12 mouse cellular contexts compared by ENCODE assay signal in genomic region chr17:56266271-56266670, GRCm38 (mm10). TPM values are rescaled to one million over a fixed set of nuclear protein-coding genes. Genes with fewer than 3 reads are reported as not detected.
DNase-seq lines count a peak whose midpoint lies in the region.
"Had no signal": no experiment of that assay in that cellular context is flagged by ENCODE, and none has a peak within 500 bp of the region (broad histone marks: within the 10 kb centered on the region; RNA-seq: fewer than 3 reads in every experiment).

No protein-coding gene starts in this region.

- no peaks in the 10 kb centered on the region for H3K9me3 ChIP-seq in megakaryocyte, embryonic 14.5 days
- H3K9me3 ChIP-seq in limb, embryonic 10.5 days (replicated peaks), result no peaks in the 10 kb centered on the region
- H3K9me3 ChIP-seq: hindbrain, embryonic 15.5 days; neural tube, embryonic 13.5 days had no signal

- no peaks in the 10 kb centered on the region for H3K27me3 ChIP-seq in megakaryocyte, embryonic 14.5 days (replicated peaks)
- H3K27me3 ChIP-seq in limb, embryonic 10.5 days (ENCODE audit: low read depth, poor library complexity, severe bottlenecking), result no peaks in the 10 kb centered on the region
- H3K27me3 ChIP-seq: hindbrain, embryonic 15.5 days; neural tube, embryonic 13.5 days had no signal

- no peak overlapping the region for H3K27ac ChIP-seq in limb, embryonic 10.5 days
- H3K27ac ChIP-seq: hindbrain, embryonic 15.5 days; neural tube, embryonic 13.5 days had no signal

- 64% methylated on average over 3 of the region's 3 CpGs for WGBS in limb, embryonic 10.5 days

- H3K4me1 ChIP-seq in megakaryocyte, embryonic 14.5 days, result peaks cover 80% of the 10 kb centered on the region
- H3K4me1 ChIP-seq in limb, embryonic 10.5 days, result peaks cover 9% of the 10 kb centered on the region

- peak; percentile 13 for DNase-seq in heart, postnatal 4 days
- DNase-seq in heart, postnatal 36 days, result no peak
- DNase-seq in A20 (ENCODE audit: low read depth, low spot score) (peak; percentile 93), adipocyte (ENCODE audit: low spot score) (peak; percentile 43)
- no peak for DNase-seq in neural tube, embryonic 10.5 days (ENCODE audit: extremely low spot score, low spot score)
- DNase-seq in urinary bladder, postnatal 25 days (ENCODE audit: low spot score), result no peak
- DNase-seq in limb, embryonic 10.5 days (ENCODE audit: low spot score), result no peak

- H3K36me3 ChIP-seq in megakaryocyte, embryonic 14.5 days (replicated peaks; ENCODE audit: low read length), result peaks cover 49% of the 10 kb centered on the region
- peaks cover 46% of the 10 kb centered on the region for H3K36me3 ChIP-seq in limb, embryonic 10.5 days

- H3K4me3 ChIP-seq in megakaryocyte, embryonic 14.5 days (replicated peaks), result peak overlapping the region; percentile 9
- no peak overlapping the region for H3K4me3 ChIP-seq in limb, embryonic 10.5 days
- H3K4me3 ChIP-seq: erythroblast, embryonic 14.5 days; hindbrain, embryonic 15.5 days; neural tube, embryonic 13.5 days had no signal

- intact Hi-C loops in heart, postnatal 36 days (cut with DNase I), result no loop called here

RNA-seq across cellular contexts. Expression of gene Fem1a, which starts 9.7 kb away (rescaled TPM):
- total RNA-seq in heart, postnatal 4 days (2021), result 10 to 100 TPM; 69.6 to 73.8 TPM
- total RNA-seq in heart, postnatal 36 days (2021), result 100 to 1,000 TPM; 106 to 111 TPM
- polyA plus RNA-seq in megakaryocyte, embryonic 14.5 days (2012; ENCODE audit: insufficient read depth, low replicate concordance), result 9.5 and 11.2 TPM in 2 replicates
- polyA plus RNA-seq in limb, embryonic 10.5 days (2016; fragmentation: Nextera tagmentation; extraction: Ambion mirVana), result 12.2 and 14.6 TPM in 2 replicates

RNA-seq across cellular contexts. Expression of gene Ticam1, which starts 10.3 kb away (rescaled TPM):
- 10 to 100 TPM; 10.3 to 10.8 TPM for total RNA-seq in heart, postnatal 4 days (2021)
- total RNA-seq in heart, postnatal 36 days (2021), result 1 to 10 TPM; 8.7 to 8.8 TPM
- polyA plus RNA-seq in megakaryocyte, embryonic 14.5 days (2012; ENCODE audit: insufficient read depth, low replicate concordance), result 13.7 and 27.2 TPM in 2 replicates
- 3.0 TPM in 2 replicates for polyA plus RNA-seq in limb, embryonic 10.5 days (2016; fragmentation: Nextera tagmentation; extraction: Ambion mirVana)

RNA-seq across cellular contexts. Expression of gene Plin3, which starts 26.4 kb away (rescaled TPM):
- total RNA-seq in heart, postnatal 4 days (2021), result 10 to 100 TPM; 56.3 to 65.7 TPM
- total RNA-seq in heart, postnatal 36 days (2021), result 100 to 1,000 TPM; 183 to 206 TPM
- 4.6 and 21.3 TPM in 2 replicates for polyA plus RNA-seq in megakaryocyte, embryonic 14.5 days (2012; ENCODE audit: insufficient read depth, low replicate concordance)
- polyA plus RNA-seq in limb, embryonic 10.5 days (2016; fragmentation: Nextera tagmentation; extraction: Ambion mirVana), result 78.2 and 89.7 TPM in 2 replicates

RNA-seq across cellular contexts. Expression of gene Arrdc5, which starts 33.8 kb away (rescaled TPM):
- total RNA-seq in heart, postnatal 4 days (2021), result not detected
- total RNA-seq in heart, postnatal 36 days (2021), result not detected
- polyA plus RNA-seq in megakaryocyte, embryonic 14.5 days (2012; ENCODE audit: insufficient read depth, low replicate concordance), result not detected in 2 replicates
- not detected in 2 replicates for polyA plus RNA-seq in limb, embryonic 10.5 days (2016; fragmentation: Nextera tagmentation; extraction: Ambion mirVana)
- total RNA-seq: liver, adult 2 months had no signal
- polyA plus RNA-seq: erythroblast, embryonic 14.5 days; hindbrain, embryonic 15.5 days; liver, adult 2 months; neural tube, embryonic 13.5 days had no signal

RNA-seq across cellular contexts. Expression of gene Uhrf1, which starts 36.9 kb away (rescaled TPM):
- 10 to 100 TPM; 71.8 to 76.7 TPM for total RNA-seq in heart, postnatal 4 days (2021)
- 1 to 10 TPM; 2.8 to 3.3 TPM for total RNA-seq in heart, postnatal 36 days (2021)
- polyA plus RNA-seq in megakaryocyte, embryonic 14.5 days (2012; ENCODE audit: insufficient read depth, low replicate concordance), result 12.4 and 22.6 TPM in 2 replicates
- 316 and 336 TPM in 2 replicates for polyA plus RNA-seq in limb, embryonic 10.5 days (2016; fragmentation: Nextera tagmentation; extraction: Ambion mirVana)

Comparison
In these comparisons a context has a peak if more than half of its experiments do, and no peak if none do; other contexts are left out.
1. DNase-seq: peak in heart, postnatal 4 days (single experiment), A20 (single experiment) and adipocyte (single experiment); none in heart, postnatal 36 days (0 of 2), neural tube, embryonic 10.5 days (single experiment), urinary bladder, postnatal 25 days (single experiment) and limb, embryonic 10.5 days (single experiment).